Mouse (Mus musculus) ES-Bruce4 (cell line): Measurements from ENCODE around the gene Ddx25.

Source experiments
- CTCF ChIP-seq: IDR thresholded peaks from one replicate; pipeline ENCODE4 v1.8.1; 2011; ENCODE audit warnings: low read depth, low read length
- EP300 ChIP-seq: IDR thresholded peaks from 2 replicates; pipeline ENCODE4 v1.6.1; 2011; ENCODE audit warnings: low read depth, low read length; ENCODE audit not compliant: insufficient read depth
- POLR2A ChIP-seq: IDR thresholded peaks from one replicate; pipeline ENCODE4 v1.8.1; 2011; ENCODE audit warnings: low read length; ENCODE audit not compliant: insufficient read depth

DNA sequence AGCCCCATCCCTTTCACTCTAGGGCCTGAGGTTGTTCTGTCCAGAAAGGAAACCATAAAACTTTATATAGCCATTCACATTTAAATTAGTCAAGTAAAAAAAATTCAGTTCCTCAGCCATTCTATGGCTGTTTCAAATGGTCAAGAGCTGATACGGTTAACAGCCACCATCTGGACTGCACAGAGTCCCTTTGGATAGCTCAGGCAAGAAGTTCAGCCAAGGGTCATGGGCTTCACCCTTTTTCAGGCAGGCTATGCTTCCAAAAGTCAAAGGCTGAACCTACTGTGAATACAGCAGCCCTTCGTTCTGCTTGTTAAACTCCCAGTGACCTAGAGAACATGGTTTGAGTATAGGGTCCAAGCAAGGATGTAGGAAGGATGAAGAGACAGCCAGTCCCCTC, 13.7 kb downstream of the Ddx25 start:
- no peak for TF ChIP-seq CTCF
- TF ChIP-seq EP300, result no peak
- no peak for TF ChIP-seq POLR2A
